Mouse (Mus musculus): ENCODE results near the gene Eci1. TPM values are rescaled to one million over a fixed set of nuclear protein-coding genes. Genes with fewer than 3 reads are reported as not detected.

Eci1 gene
- total and polyA plus RNA-seq, 2 experiments from 2014 or later = 26.6 to 31.0 TPM

GRCm38 (mm10) chr17:24442107-24442506 is 15.7 kb downstream of the Eci1 start:
- no peak overlapping the region for H3K27ac ChIP-seq (ENCODE audit: low read depth, low read length)
- no peaks in the 10 kb centered on the region for H3K27me3 ChIP-seq (ENCODE audit: insufficient read depth, low read length)
- no peak overlapping the region for H3K4me3 ChIP-seq (ENCODE audit: low read depth, low read length)
- DNase-seq (ENCODE audit: low spot score) (no peak), ATAC-seq (ENCODE audit: low FRiP score) (no peak)
- H3K9ac ChIP-seq (replicated peaks; ENCODE audit: low read length, poor library complexity, severe bottlenecking) = no peak overlapping the region
- H3K4me1 ChIP-seq (ENCODE audit: insufficient read depth, low read length) = no peaks in the 10 kb centered on the region
- WGBS = 92% methylated on average over 14 of the region's 14 CpGs
- no peak for TF ChIP-seq CTCF (IDR thresholded peaks at IDR 0.05)
- no peak overlapping the region for H3K4me2 ChIP-seq (ENCODE audit: low read depth, low read length, poor library complexity, severe bottlenecking)
- H3K9me3 ChIP-seq (ENCODE audit: low read length) = no peaks in the 10 kb centered on the region
- peaks cover 83% of the 10 kb centered on the region for H3K36me3 ChIP-seq (ENCODE audit: insufficient read depth, low read length)

- WGBS = 84% methylated on average over 7 of the region's 7 CpGs
- Histone ChIP-seq H3K36me3 (ENCODE audit: insufficient read depth, low read length) (peaks cover 87% of the 10 kb centered on the region), H3K4me2 (ENCODE audit: low read depth, low read length, poor library complexity, severe bottlenecking) (no peak within 1 kb of the TSS), H3K9ac (replicated peaks; ENCODE audit: low read length, poor library complexity, severe bottlenecking) (no peak within 1 kb of the TSS), H3K4me1 (ENCODE audit: insufficient read depth, low read length) (no peaks in the 10 kb centered on the region), H3K9me3 (ENCODE audit: low read length) (no peaks in the 10 kb centered on the region), H3K27me3 (ENCODE audit: insufficient read depth, low read length) (no peaks in the 10 kb centered on the region), H3K4me3 (ENCODE audit: low read depth, low read length) (no peak within 1 kb of the TSS), H3K27ac (ENCODE audit: low read depth, low read length) (no peak within 1 kb of the TSS)
- no peak for TF ChIP-seq CTCF (IDR thresholded peaks at IDR 0.05)
- ATAC-seq (ENCODE audit: low FRiP score) (no peak), DNase-seq (ENCODE audit: low spot score) (no peak)
Measured at GRCm38 (mm10) chr17:24442632-24443155, 16.3 kb downstream of the Eci1 start, which contains the start of gene Dnase1l2. Gene Dnase1l2, minus strand, starts transcription at chr17:24443105.

GRCm38 (mm10) chr17:24443409-24443808 is 17.0 kb downstream of the Eci1 start:
- 95% methylated on average over 4 of the region's 4 CpGs for WGBS
- no peak for ATAC-seq (ENCODE audit: low FRiP score)
- peaks cover 91% of the 10 kb centered on the region for H3K36me3 ChIP-seq (ENCODE audit: insufficient read depth, low read length)

GRCm38 (mm10) chr17:24446590-24446989 is 20.1 kb downstream of the Eci1 start:
- TF ChIP-seq CTCF (IDR thresholded peaks at IDR 0.05) = no peak

More at GRCm38 (mm10) chr17:24443409-24443808, 17.0 kb downstream of the Eci1 start:
- Histone ChIP-seq H3K27ac (ENCODE audit: low read depth, low read length) (no peak overlapping the region), H3K9ac (replicated peaks; ENCODE audit: low read length, poor library complexity, severe bottlenecking) (no peak overlapping the region), H3K4me3 (ENCODE audit: low read depth, low read length) (no peak overlapping the region), H3K4me2 (ENCODE audit: low read depth, low read length, poor library complexity, severe bottlenecking) (no peak overlapping the region), H3K4me1 (ENCODE audit: insufficient read depth, low read length) (no peaks in the 10 kb centered on the region), H3K9me3 (ENCODE audit: low read length) (no peaks in the 10 kb centered on the region), H3K27me3 (ENCODE audit: insufficient read depth, low read length) (no peaks in the 10 kb centered on the region)
- DNase-seq (ENCODE audit: low spot score) = no peak
- no peak for TF ChIP-seq CTCF (IDR thresholded peaks at IDR 0.05)

GRCm38 (mm10) chr17:24449507-24449906 is 23.1 kb downstream of the Eci1 start:
- Histone ChIP-seq H3K27ac (ENCODE audit: low read depth, low read length) (no peak overlapping the region), H3K4me3 (ENCODE audit: low read depth, low read length) (no peak overlapping the region), H3K4me1 (ENCODE audit: insufficient read depth, low read length) (peaks cover 9% of the 10 kb centered on the region; the same call in 1 of the 2 replicates), H3K27me3 (ENCODE audit: insufficient read depth, low read length) (no peaks in the 10 kb centered on the region), H3K9me3 (ENCODE audit: low read length) (no peaks in the 10 kb centered on the region), H3K9ac (replicated peaks; ENCODE audit: low read length, poor library complexity, severe bottlenecking) (no peak overlapping the region), H3K36me3 (ENCODE audit: insufficient read depth, low read length) (peaks cover 55% of the 10 kb centered on the region), H3K4me2 (ENCODE audit: low read depth, low read length, poor library complexity, severe bottlenecking) (no peak overlapping the region)
- no peak for TF ChIP-seq CTCF (IDR thresholded peaks at IDR 0.05)
- no peak for ATAC-seq (ENCODE audit: low FRiP score)
- WGBS = 96% methylated on average over 6 of the region's 6 CpGs
- no peak for DNase-seq (ENCODE audit: low spot score)

More at GRCm38 (mm10) chr17:24446590-24446989, 20.1 kb downstream of the Eci1 start:
- no peak overlapping the region for H3K9ac ChIP-seq (replicated peaks; ENCODE audit: low read length, poor library complexity, severe bottlenecking)
- no peak overlapping the region for H3K4me2 ChIP-seq (ENCODE audit: low read depth, low read length, poor library complexity, severe bottlenecking)
- no peak overlapping the region for H3K4me3 ChIP-seq (ENCODE audit: low read depth, low read length)
- no peaks in the 10 kb centered on the region for H3K27me3 ChIP-seq (ENCODE audit: insufficient read depth, low read length)
- peaks cover 83% of the 10 kb centered on the region for H3K36me3 ChIP-seq (ENCODE audit: insufficient read depth, low read length)
- no peak for DNase-seq (ENCODE audit: low spot score)
- H3K27ac ChIP-seq (ENCODE audit: low read depth, low read length) = no peak overlapping the region
- WGBS = 90% methylated on average over 8 of the region's 8 CpGs
- ATAC-seq (ENCODE audit: low FRiP score) = no peak
- H3K9me3 ChIP-seq (ENCODE audit: low read length) = no peaks in the 10 kb centered on the region
- H3K4me1 ChIP-seq (ENCODE audit: insufficient read depth, low read length) = no peaks in the 10 kb centered on the region

GRCm38 (mm10) chr17:24451220-24451619 is 24.8 kb downstream of the Eci1 start:
- Histone ChIP-seq H3K9ac (replicated peaks; ENCODE audit: low read length, poor library complexity, severe bottlenecking) (no peak overlapping the region), H3K4me2 (ENCODE audit: low read depth, low read length, poor library complexity, severe bottlenecking) (no peak overlapping the region), H3K4me3 (ENCODE audit: low read depth, low read length) (no peak overlapping the region), H3K4me1 (ENCODE audit: insufficient read depth, low read length) (peaks cover 9% of the 10 kb centered on the region; the same call in 1 of the 2 replicates), H3K36me3 (ENCODE audit: insufficient read depth, low read length) (peaks cover 38% of the 10 kb centered on the region), H3K9me3 (ENCODE audit: low read length) (no peaks in the 10 kb centered on the region), H3K27me3 (ENCODE audit: insufficient read depth, low read length) (no peaks in the 10 kb centered on the region), H3K27ac (ENCODE audit: low read depth, low read length) (no peak overlapping the region)
- no peak for DNase-seq (ENCODE audit: low spot score)
- no peak for TF ChIP-seq CTCF (IDR thresholded peaks at IDR 0.05)
- WGBS = 97% methylated on average over 6 of the region's 6 CpGs
- ATAC-seq (ENCODE audit: low FRiP score) = no peak
